Mouse (Mus musculus): ENCODE results near the gene Serf2.

DNA sequence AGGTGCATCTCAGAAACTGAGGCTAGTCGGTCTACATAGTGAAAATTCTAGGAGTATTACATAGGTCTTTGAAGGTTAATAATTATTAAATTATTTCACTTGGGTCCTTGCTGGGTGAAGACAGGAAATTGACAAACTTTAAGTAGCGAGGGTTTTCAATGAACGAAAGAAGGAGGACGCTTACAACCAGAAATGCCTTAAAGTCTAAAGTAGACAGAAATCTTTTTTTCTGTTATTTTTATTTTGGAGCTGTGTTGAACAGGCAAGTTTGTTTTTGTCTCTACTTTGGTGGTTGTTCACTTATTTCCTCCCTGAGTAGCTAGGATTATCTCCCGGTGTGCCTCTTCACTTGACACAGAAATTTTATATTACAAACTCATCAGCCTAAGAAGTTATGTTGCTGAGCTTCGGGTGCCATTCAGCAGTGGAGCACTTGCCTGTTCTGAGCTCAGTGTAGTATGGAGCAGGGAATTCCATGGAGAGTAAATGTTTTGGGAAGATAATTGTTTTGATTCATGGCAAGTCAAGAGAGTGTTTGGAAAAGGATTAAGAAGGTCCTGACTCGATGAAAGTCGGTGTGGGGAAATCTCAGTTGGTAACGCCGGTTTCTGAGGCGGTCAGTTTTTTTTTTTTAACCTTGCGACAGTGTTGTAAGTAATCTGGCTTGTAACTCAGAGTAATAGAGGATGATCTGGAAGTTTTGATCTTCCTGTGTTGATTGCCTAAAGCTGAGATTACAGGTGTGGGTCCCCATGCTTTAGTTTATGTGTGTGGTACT lies 58.4 kb downstream of the Serf2 start:
- TF ChIP-seq POLR2A (IDR thresholded peaks at IDR 0.05; ENCODE audit: insufficient read length, low read depth), result no peak
- TF ChIP-seq CEBPB (IDR thresholded peaks at IDR 0.05; ENCODE audit: insufficient read depth, poor library complexity, severe bottlenecking), result no peak

All from myocyte (in vitro differentiated cells).